Mouse (Mus musculus) monocyte, adult 2 months (primary cell): ENCODE results near the gene Il18bp.

Experiments used
- DNase-seq, 2 experiments: peaks; one replicate each; pipeline ENCODE4 v3.0.0; 2022; ENCODE audit warnings: low spot score in 2 of 2, low read depth in 1 of 2

Il18bp gene

GRCm38 (mm10) chr7:102006520-102006919, 12.0 kb downstream of the Il18bp start:
- DNase-seq, result no peak

GRCm38 (mm10) chr7:102000921-102001630, 17.4 kb downstream of the Il18bp start:
- no peak for DNase-seq

- DNase-seq, result no peak
These were observed 18.2 kb downstream of the Il18bp start for GRCm38 (mm10) chr7:102000296-102000695.

- no peak for DNase-seq
These were observed 18.9 kb downstream of the Il18bp start for GRCm38 (mm10) chr7:101999461-102000151.

- peak in 1 of 2 experiments; percentile 47 for DNase-seq
These were observed 20.1 kb downstream of the Il18bp start for GRCm38 (mm10) chr7:101998194-101998927.

GRCm38 (mm10) chr7:101994241-101994640, 24.2 kb downstream of the Il18bp start:
- DNase-seq, result no peak

- DNase-seq, result no peak
These were observed 33.4 kb downstream of the Il18bp start for GRCm38 (mm10) chr7:101985081-101985480.

GRCm38 (mm10) chr7:101982735-101983134, 35.8 kb downstream of the Il18bp start:
- no peak for DNase-seq

- no peak for DNase-seq
These were observed 44.0 kb downstream of the Il18bp start for GRCm38 (mm10) chr7:101974505-101974904.

- DNase-seq, result no peak
These were observed 44.8 kb downstream of the Il18bp start for GRCm38 (mm10) chr7:101973730-101974129.

- DNase-seq, result no peak
These were observed 46.8 kb downstream of the Il18bp start for GRCm38 (mm10) chr7:101971721-101972120.

GRCm38 (mm10) chr7:101970821-101971461, 47.5 kb downstream of the Il18bp start:
- peak in 1 of 2 experiments; percentile 37 for DNase-seq

- DNase-seq, result peak; percentile 46 to 63
These were observed 48.1 kb downstream of the Il18bp start for GRCm38 (mm10) chr7:101970429-101970775.

GRCm38 (mm10) chr7:101969694-101970428, 48.6 kb downstream of the Il18bp start:
- peak; percentile 30 to 63 for DNase-seq

GRCm38 (mm10) chr7:101968751-101969150, 49.7 kb downstream of the Il18bp start:
- DNase-seq, result no peak

- no peak for DNase-seq
These were observed 51.2 kb downstream of the Il18bp start for GRCm38 (mm10) chr7:101967256-101967655.

GRCm38 (mm10) chr7:101965606-101966005, 52.9 kb downstream of the Il18bp start:
- DNase-seq, result no peak
